Mouse (Mus musculus): ENCODE data around the gene Zdhhc22. TPM values are rescaled to one million over a fixed set of nuclear protein-coding genes. Genes with fewer than 3 reads are reported as not detected.

The Zdhhc22 gene
- polyA plus RNA-seq, 1 experiment: not detected

DNA sequence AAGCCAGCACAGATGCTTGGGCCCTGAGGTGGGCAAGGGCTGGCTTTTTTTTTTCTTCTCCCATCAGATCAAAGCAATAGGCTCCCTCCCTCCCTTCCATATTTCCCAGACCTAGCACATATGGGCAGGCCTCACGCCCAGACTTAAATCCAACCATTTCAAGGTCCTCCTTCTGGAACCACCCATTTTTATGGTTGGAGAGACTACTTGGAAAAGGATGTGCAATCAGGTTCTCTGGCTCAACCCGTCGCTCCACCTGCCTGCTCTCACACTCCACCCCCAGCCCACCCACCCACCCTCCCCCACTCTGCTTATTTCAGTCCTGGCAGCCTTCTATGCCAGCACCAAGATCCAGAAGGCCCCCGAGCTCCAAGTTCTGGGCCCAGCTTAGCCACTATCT, 3.7 kb downstream of the Zdhhc22 start:
- no peak overlapping the region for H3K4me3 ChIP-seq (ENCODE audit: extremely low read depth, insufficient read depth, insufficient read length)
- DNase-seq (ENCODE audit: low read depth in 1 of 2, low spot score in 2 of 2): no peak
- H3K36me3 ChIP-seq (ENCODE audit: control insufficient read depth, insufficient read depth, low read length): no peaks in the 10 kb centered on the region
- H3K27me3 ChIP-seq (ENCODE audit: control insufficient read depth, insufficient read depth, low read length): peaks cover 12% of the 10 kb centered on the region; the same call in 1 of the 2 replicates
- no peak overlapping the region for H3K27ac ChIP-seq (ENCODE audit: insufficient read depth, low read length)
- no peak for TF ChIP-seq CTCF (IDR thresholded peaks at IDR 0.05; ENCODE audit: extremely low read depth, insufficient read depth, insufficient read length, insufficient replicate concordance)
- no peak for TF ChIP-seq POLR2A (IDR thresholded peaks at IDR 0.05; ENCODE audit: low read depth, low read length)
- 71% methylated on average over 4 of the region's 4 CpGs for WGBS
- no peaks in the 10 kb centered on the region; the same call in 1 of the 2 replicates for H3K4me1 ChIP-seq (ENCODE audit: control insufficient read depth, insufficient read depth, insufficient read length)

GRCm38 (mm10) chr12:86984194-86984555, 6.1 kb downstream of the Zdhhc22 start:
- WGBS: 19% methylated on average over 6 of the region's 6 CpGs
- no peaks in the 10 kb centered on the region for H3K4me1 ChIP-seq (ENCODE audit: control insufficient read depth, insufficient read depth, insufficient read length)
- no peaks in the 10 kb centered on the region for H3K36me3 ChIP-seq (ENCODE audit: control insufficient read depth, insufficient read depth, low read length)
- no peak for TF ChIP-seq POLR2A (IDR thresholded peaks at IDR 0.05; ENCODE audit: low read depth, low read length)
- no peak for TF ChIP-seq CTCF (IDR thresholded peaks at IDR 0.05; ENCODE audit: extremely low read depth, insufficient read depth, insufficient read length, insufficient replicate concordance)
- H3K27ac ChIP-seq (ENCODE audit: insufficient read depth, low read length): no peak overlapping the region
- no peak for DNase-seq (ENCODE audit: low read depth in 1 of 2, low spot score in 2 of 2)
- H3K4me3 ChIP-seq (ENCODE audit: extremely low read depth, insufficient read depth, insufficient read length): no peak overlapping the region
- H3K27me3 ChIP-seq (ENCODE audit: control insufficient read depth, insufficient read depth, low read length): peaks cover 4% of the 10 kb centered on the region; the same call in 1 of the 2 replicates

DNA sequence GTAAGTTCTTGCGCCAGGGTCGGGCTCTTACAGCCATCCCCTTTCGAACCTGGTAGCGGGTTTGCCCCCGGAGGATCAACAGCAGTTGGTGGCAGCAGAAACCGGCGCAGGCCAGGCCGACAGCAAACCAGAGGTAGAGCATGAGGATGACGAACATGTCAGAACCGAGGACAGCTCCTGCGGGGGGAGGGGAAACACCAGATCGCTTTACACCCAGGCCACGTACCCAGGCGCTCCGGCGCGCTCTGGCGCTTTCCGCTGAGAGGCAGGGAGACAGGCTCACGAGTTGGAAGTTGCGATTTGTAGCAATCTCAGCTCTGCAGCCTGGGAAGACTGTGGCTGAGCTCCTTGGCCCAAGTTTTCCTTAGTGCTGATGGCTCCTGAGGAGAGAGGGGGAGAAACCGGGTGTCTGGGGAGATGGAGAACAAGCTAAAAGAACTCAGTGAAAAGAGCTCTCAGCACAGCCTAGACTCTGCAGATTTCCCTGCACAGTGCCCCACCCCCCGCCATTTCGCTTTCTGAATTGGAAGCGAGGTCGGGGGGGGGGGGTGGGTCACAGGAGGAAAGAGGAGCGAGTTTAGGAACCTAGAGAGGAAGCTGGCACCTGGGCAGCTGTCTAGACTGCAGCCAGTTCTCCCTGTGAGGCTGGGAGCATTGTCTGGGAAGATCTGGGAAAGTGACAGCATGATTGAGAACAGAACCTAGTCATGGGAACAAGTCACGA, 6.6 kb downstream of the Zdhhc22 start:
- DNase-seq (ENCODE audit: low read depth in 1 of 2, low spot score in 2 of 2): peak in 1 of 2 experiments; percentile 5
- no peaks in the 10 kb centered on the region for H3K4me1 ChIP-seq (ENCODE audit: control insufficient read depth, insufficient read depth, insufficient read length)
- no peak overlapping the region for H3K4me3 ChIP-seq (ENCODE audit: extremely low read depth, insufficient read depth, insufficient read length)
- peaks cover 4% of the 10 kb centered on the region; the same call in 1 of the 2 replicates for H3K27me3 ChIP-seq (ENCODE audit: control insufficient read depth, insufficient read depth, low read length)
- H3K36me3 ChIP-seq (ENCODE audit: control insufficient read depth, insufficient read depth, low read length): no peaks in the 10 kb centered on the region
- H3K27ac ChIP-seq (ENCODE audit: insufficient read depth, low read length): no peak overlapping the region
- TF ChIP-seq POLR2A (IDR thresholded peaks at IDR 0.05; ENCODE audit: low read depth, low read length): no peak
- TF ChIP-seq CTCF (IDR thresholded peaks at IDR 0.05; ENCODE audit: extremely low read depth, insufficient read depth, insufficient read length, insufficient replicate concordance): no peak
- WGBS: 8% methylated on average over 28 of the region's 28 CpGs

DNA sequence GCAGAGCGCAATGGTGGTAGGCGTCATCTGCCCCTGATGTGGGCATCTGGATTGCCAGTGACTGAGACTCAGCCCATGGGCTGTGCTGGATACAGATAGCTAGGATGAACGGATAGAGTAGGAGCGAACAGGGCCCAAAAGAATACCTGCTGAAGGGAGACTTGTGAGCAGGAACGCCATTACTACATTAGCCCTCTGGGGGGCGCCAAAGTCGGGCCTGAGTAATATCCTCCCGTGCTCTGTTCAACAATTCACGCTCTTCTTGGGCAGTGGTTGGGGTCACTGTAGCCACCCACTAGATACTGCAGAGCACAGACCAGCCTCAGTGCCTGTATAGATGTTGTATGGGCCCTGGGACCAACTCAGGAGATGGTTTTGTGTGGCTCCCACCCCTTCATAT, 9.1 kb downstream of the Zdhhc22 start:
- Histone ChIP-seq H3K36me3 (ENCODE audit: control insufficient read depth, insufficient read depth, low read length) (no peaks in the 10 kb centered on the region), H3K27ac (ENCODE audit: insufficient read depth, low read length) (no peak overlapping the region), H3K4me1 (ENCODE audit: control insufficient read depth, insufficient read depth, insufficient read length) (no peaks in the 10 kb centered on the region), H3K27me3 (ENCODE audit: control insufficient read depth, insufficient read depth, low read length) (0 out of 2 replicates have a peak, but pooled peaks cover 2% of the 10 kb centered on the region), H3K4me3 (ENCODE audit: extremely low read depth, insufficient read depth, insufficient read length) (no peak overlapping the region)
- DNase-seq (ENCODE audit: low read depth in 1 of 2, low spot score in 2 of 2): no peak
- 36% methylated on average over 9 of the region's 9 CpGs for whole genome bisulfite sequencing
- no peak for TF ChIP-seq POLR2A (IDR thresholded peaks at IDR 0.05; ENCODE audit: low read depth, low read length)
- TF ChIP-seq CTCF (IDR thresholded peaks at IDR 0.05; ENCODE audit: extremely low read depth, insufficient read depth, insufficient read length, insufficient replicate concordance): no peak; the same call in 1 of the 2 replicates

DNA sequence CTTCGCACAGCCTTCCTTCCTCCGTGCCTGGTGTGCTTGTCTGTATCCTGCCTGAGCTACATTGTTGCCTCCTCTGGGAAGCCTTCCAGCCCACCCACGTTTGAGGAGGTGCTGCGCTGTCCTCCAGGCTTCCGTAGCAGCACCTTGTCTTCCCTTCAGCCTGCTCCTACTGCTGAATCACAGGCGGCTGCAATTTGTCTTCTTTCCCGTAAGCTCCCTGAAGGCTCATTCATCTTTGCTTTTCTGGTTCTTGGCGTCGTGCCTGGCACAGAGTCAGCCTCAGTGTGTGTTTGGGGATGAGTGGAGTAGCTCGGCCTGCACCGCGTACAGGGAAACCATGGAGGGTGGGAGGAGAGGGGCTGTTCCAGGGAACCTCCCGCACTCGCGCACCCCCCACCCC, 12.4 kb downstream of the Zdhhc22 start:
- Histone ChIP-seq H3K4me3 (ENCODE audit: extremely low read depth, insufficient read depth, insufficient read length) (no peak overlapping the region), H3K27me3 (ENCODE audit: control insufficient read depth, insufficient read depth, low read length) (no peaks in the 10 kb centered on the region), H3K27ac (ENCODE audit: insufficient read depth, low read length) (no peak overlapping the region), H3K36me3 (ENCODE audit: control insufficient read depth, insufficient read depth, low read length) (no peaks in the 10 kb centered on the region), H3K4me1 (ENCODE audit: control insufficient read depth, insufficient read depth, insufficient read length) (peaks cover 4% of the 10 kb centered on the region; the same call in 1 of the 2 replicates)
- no peak for TF ChIP-seq POLR2A (IDR thresholded peaks at IDR 0.05; ENCODE audit: low read depth, low read length)
- no peak for TF ChIP-seq CTCF (IDR thresholded peaks at IDR 0.05; ENCODE audit: extremely low read depth, insufficient read depth, insufficient read length, insufficient replicate concordance)
- WGBS: 35% methylated on average over 15 of the region's 15 CpGs
- DNase-seq (ENCODE audit: low read depth in 1 of 2, low spot score in 2 of 2): no peak

- Histone ChIP-seq H3K4me1 (ENCODE audit: control insufficient read depth, insufficient read depth, insufficient read length) (peaks cover 4% of the 10 kb centered on the region; the same call in 1 of the 2 replicates), H3K27me3 (ENCODE audit: control insufficient read depth, insufficient read depth, low read length) (no peaks in the 10 kb centered on the region), H3K4me3 (ENCODE audit: extremely low read depth, insufficient read depth, insufficient read length) (no peak overlapping the region), H3K27ac (ENCODE audit: insufficient read depth, low read length) (no peak overlapping the region), H3K36me3 (ENCODE audit: control insufficient read depth, insufficient read depth, low read length) (no peaks in the 10 kb centered on the region)
- DNase-seq (ENCODE audit: low read depth in 1 of 2, low spot score in 2 of 2): no peak
- 65% methylated on average over 6 of the region's 6 CpGs for WGBS
- TF ChIP-seq CTCF (IDR thresholded peaks at IDR 0.05; ENCODE audit: extremely low read depth, insufficient read depth, insufficient read length, insufficient replicate concordance): no peak
- TF ChIP-seq POLR2A (IDR thresholded peaks at IDR 0.05; ENCODE audit: low read depth, low read length): no peak
Measured at GRCm38 (mm10) chr12:86976511-86977168, 13.6 kb downstream of the Zdhhc22 start.

Measured in spleen, adult 2 months (tissue).